Mouse (Mus musculus) inflammation-experienced regulatory T-cells, adult 6 months (primary cell): Measurements from ENCODE around the gene Jaml. TPM values are rescaled to one million over a fixed set of nuclear protein-coding genes. Genes with fewer than 3 reads are reported as not detected.

Experiments used
- ATAC-seq: one replicate; pipeline ENCODE4 v1.8.0; 2017
- polyA plus RNA-seq, 3 experiments: library from polyadenylated mRNA; unstranded; fragments of 100-300 nt; shearing (Covaris generic); gene quantifications; one replicate each; pipeline ENCODE4 v1.2.1; 2017

Jaml gene
- polyA plus RNA-seq, 3 experiments from 2014 or later, result 2.6 to 11.2 (median 6.3) TPM

DNA sequence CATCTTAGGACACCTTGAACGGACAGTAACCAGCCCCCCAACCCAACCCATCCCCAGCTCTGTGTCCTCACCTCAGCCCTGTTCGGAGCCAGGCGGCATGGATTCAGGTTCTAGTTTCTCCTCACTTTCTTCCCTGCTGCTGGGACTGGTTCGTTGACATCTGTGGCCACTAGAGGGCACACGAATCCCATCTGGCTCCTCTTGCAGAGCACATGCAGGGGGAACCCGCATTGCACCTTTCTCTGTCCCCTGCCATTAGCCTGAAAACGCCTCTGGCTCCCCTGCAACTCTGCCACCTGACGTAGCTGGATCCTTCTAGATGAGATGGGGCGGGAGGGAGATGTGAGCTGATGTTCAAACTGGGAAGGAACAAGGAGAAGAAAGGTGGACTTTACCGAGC, 42.8 kb downstream of the Jaml start:
- ATAC-seq, result peak; percentile 81

DNA sequence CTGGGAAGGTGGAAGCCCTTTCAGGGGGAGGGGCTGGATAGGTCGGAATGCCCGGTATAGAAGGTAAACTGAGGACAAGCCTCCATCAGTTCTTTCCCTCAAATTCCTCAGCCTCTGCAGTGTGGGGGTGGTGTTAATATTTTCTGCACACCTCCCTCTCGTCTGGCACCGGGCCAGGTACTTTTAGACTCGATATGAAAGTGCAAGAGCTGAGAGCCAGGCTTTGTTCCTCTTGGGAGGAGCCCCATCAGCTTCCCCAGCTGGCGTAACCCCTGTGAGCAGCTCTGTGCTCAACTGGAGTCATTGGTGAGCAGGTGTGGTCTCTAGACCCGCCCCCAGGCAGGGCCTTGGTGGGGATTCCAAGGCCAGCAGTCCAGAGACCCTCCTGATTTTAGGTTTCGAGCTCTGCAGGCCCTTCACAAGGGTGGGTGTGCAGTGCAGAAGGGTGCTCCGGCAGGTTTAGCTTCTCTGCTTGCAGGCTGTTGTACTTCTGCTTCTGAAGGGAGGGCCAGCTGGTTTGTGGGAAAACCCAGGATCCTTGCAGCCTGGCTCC, 43.3 kb downstream of the Jaml start:
- ATAC-seq, result peak; percentile 82

DNA sequence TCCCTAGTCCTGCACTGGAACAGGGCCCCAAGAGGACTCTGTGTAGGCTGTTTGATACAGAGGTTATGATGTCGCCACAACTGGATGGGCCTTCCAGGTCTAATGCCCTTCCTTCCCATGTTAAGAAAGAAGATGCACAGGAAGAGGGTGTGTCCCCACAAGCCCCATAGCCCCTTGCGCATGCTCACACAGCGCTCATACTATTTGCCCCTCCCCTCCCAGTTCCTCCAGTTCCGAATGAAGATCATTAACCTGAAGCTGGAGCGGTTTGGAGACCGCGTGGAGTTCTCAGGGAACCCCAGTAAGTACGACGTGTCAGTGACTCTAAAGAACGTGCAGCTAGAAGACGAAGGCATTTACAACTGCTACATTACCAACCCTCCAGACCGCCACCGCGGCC, 46.2 kb downstream of the Jaml start:
- no peak for ATAC-seq

DNA sequence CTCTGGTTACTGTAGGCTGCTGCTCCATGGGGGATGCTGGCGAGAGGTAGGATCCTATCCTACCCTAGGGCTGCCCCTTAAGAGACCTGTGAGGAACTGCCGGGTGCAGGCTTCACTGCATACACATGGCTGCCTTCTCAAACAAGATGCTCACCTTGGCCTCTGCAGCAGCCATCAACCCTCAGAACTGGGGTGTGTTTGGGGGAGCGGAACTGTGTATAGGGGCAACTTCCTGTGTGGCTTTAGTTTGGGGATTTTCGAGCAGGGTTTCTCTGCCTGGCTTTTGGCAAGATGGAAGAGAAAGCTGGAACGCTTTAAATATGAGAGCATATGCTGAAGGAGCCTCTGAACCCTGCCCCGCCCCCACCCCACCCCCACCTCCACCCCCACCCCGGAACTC, 48.0 kb downstream of the Jaml start:
- ATAC-seq, result peak; percentile 60

DNA sequence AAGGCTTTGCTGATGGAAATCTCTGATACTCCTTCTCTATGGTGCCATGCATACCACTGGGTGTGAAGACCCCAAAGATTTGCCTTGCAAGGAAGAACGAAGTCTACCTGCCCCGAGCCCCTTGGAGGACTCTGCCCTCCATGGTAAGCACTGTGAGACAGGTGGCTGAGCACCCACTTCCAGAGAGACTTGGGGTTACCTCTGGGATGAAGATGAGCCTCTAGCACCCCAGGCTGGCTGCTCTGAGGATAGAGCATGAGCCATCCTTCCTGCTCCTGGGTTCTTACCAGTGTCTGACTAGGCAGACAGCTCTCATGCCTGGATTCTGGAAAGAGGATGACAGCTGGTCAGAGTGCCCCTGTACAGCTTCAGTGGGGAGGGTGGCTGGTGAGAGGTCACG, 51.1 kb downstream of the Jaml start:
- ATAC-seq, result no peak

DNA sequence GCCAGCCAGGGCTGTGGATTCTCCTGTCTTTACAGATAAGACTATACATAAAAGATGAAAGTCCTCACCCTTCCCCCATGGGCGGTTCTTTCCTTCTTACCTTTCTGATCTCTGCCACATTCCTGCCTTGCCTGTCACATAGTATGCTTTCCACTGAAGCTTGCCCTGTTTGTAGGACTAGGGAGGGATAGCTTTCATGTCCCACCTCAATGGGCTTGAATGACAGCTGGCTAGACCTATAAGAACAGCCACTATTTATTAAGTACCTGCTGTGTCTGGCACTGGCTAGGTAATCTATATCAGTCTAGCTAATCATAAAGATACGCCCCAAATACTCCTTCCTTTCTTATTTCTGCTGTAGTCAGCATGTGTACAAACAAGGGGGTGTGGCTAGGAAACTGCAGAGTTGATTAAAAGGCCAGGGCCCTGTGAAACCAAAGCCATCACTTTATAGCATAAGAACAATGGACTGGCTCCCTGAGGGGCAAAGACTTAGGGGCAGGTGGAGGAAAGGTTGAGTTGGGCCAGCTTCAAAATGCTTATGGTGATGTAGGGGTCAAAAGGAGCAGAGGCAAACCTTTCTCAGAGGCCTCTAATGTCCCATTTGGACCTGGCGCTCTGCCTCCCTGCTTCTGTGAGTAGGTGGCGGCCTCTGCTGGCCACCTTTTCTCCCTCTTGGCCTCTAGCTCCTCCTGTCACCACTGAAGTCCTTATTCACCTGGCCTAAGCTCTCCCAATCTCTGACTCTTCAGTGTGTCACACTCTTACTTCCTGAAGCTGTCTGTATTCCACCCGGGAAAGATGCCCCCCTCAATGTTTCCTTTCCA, 54.7 kb downstream of the Jaml start:
- ATAC-seq, result peak; percentile 69

DNA sequence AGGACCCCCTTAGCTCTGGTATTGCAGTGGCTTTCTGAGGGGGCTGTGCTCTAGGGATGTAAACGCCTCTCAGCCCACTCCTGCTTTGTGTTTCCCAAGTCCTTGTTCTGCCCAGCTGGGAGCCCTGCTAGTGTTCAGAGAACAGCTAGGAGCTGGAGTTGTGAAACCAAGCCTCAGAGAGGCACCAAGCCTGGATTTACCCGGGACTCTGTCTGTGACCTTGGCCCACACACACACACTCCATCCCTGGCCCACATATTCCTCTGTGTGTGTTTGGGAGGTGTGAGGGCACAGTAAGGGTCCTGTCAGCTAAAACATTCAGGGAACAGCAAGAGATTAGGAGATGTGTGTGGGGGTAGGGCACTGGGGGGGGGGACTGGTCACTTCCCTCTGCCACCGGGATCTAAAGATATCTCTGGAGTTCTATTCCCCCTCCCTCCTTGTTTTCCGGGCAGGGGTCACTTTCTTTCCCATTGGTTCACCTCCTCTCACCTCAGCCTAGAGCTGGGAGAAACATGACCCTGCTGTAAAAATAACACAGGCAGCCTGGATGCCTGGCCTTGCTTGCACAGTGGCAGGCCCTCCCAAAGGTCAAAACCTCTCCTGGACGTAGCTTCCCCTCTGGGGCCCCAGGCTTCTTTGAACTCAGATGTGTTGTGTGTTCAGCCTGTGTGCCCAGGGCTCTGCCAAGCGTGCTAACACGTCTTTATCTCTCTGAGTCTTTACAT, 57.6 kb downstream of the Jaml start:
- ATAC-seq, result no peak

DNA sequence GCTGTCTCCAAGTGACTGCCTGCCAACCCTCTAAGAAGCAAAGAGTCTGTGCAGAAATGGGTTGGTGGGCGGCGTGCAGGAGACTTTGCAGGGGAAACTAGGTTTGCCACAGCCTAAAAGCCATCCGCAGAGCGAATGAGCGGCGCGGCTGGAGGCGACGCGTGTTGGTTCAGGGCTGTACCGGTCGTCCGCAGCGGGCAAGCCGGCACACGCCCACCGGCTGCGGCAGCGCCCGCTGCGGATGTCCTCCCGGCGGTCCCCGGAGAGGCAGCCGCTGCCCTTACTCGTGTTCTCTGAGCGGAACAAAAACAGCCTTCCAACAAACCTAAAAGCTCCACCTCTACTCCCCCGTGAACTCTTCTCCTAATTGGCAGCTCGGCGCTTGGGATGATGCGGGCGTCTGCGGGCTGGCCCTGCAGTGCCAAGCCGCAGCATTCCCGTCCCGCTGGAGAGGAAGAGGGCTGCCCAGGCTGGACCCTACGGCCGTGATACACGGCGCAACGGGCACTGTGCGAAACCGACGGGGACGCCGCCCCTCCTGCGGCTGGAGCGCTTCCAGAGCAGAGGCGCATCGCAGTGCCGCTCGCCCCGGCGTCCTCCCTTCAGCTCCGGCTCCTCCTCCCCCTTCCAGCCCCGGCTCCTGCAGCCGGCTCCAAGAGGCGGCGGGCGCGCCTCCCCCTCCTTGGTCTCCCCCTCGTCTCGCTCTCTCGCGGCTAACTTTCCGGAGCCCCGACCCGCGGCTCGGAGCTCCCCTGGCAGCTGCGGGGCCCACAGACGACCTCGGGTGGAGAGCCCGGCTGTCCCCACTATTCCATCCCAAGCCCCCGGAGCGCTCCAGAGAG, 59.4 kb downstream of the Jaml start, which contains the start of gene Scn4b:
Gene Scn4b (plus strand): TSS at position 205 of the 842 bp plus-strand sequence.
- ATAC-seq, result peak; percentile 40

DNA sequence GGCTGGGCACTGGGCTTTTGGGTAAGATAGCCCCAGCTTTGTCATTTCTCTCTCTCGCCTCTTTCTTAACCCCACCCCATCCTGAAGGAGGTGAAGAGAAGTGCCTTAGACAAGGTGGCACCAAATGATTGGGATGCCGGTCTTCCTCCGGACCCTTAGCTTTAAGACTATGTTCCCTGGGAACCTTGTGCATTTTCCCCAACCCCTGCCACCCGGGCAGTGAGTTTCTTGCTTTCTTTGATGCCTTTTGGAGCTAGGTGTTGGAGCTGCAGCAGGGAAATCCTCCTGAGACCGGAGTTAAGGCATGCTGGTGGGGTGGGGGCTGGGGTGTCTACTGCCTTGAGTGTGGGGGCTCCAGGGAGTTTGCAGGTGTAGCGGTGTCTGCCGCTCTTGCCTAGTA, 60.1 kb downstream of the Jaml start:
- ATAC-seq, result no peak

DNA sequence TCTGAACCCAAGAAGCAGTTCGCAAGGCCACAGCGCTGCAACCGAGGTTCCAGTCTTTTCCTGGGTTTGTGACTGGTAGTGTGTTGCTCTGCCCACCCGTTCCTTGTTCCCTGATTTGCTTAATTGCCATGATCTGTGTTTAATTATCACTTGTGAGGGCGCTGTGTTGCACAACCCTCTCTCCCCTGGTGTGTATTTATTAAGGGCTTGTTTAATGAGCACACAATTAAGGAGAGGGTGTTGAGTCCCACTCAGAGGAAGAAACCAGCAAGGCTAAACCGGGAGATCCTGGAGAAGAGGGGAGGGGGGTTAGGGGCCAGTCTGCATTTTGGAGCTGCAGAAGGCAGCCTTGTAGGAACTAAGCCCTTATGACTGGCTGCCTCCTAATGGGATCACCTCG, 62.0 kb downstream of the Jaml start:
- ATAC-seq, result no peak

DNA sequence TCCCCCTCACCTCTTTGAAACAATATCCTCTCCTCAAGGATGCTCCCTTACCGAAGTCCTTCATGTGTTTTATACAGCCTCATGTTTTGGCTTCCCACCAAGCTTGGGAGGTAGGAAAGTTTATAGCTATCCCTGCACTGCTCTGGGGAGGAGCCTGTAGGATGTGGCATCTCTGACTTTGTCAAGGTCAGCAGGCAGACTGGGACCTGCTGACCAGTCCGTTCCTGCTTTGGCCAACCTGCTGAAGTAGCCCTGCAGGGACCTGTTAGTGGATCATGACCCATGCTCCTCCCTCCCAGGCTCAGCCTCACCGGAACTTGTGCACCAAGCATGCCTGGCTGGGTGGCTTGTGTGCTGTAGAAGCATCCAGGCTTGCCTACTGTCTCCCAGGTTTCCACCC, 63.7 kb downstream of the Jaml start:
- no peak for ATAC-seq

DNA sequence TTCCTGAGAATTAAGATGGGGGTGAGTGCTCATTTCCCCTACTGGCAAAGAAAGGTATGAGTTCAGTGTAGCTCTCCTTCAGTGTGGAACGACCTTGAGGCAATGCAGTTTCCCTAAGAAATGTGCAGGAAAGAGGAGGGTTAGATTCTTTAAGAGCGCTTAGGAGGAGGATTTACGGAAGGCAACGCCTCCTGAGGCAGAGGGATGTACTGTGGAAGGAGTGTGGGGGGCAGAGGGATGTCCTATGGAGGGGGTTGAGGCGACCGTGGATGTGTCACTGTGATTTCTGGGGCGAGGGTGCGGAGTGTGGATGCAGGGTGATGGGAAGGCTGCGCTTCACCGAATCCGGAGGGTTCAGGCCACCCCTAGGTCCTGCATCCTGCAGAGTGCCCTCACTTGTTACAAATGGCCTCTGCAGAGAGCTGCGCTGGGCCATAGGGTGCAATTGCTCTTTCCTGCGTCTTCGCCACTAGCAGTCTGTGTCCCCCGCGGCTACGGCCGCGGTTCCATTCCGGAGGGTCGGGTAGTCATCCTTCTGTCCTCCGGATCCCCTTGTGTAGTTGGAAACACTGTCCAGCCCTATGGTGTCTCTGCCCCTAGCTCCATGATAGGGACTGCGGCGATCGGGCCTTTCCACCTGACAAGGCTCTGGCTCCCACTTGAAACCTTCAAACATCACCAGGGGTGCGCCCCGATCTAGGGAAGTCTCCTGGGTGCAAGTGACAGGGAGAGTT, 66.7 kb downstream of the Jaml start:
- peak; percentile 21 for ATAC-seq

DNA sequence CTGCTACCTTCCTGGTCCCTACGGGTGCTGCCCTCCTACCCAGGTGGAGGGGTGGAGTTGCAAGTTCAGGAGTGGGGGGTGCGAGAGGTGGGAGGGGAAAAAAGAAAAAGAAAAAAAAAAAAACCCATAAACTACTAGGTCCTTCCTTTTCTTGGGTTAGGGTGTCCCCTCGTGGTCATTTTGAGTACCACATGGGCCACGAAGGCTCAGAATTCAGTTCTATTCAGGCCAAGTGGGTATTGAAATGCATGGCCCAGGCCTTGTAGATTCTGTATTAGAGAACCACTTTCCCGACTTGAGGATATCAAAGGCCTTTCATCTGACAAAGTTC, 67.2 kb downstream of the Jaml start:
- peak; percentile 64 for ATAC-seq

DNA sequence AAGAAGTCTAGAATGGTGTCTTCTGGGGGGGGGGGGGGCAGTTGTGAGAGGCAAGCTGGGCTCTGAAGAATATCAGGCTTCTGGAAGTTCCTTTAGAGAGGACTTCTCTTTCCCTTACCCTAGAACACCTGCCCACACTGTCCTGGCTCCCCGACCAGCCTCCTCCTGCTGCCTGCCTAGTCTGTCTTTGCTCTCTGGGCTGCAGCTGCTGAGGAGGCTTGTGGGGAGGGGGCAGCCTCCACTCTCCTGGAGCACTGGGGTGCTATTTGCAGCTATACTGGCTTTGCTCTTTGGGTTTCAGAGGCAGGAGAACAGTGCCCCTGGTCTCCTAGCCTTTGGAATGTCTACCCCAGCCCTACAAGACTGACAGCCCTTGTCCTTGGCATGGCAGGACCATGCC, 72.0 kb downstream of the Jaml start:
- no peak for ATAC-seq

DNA sequence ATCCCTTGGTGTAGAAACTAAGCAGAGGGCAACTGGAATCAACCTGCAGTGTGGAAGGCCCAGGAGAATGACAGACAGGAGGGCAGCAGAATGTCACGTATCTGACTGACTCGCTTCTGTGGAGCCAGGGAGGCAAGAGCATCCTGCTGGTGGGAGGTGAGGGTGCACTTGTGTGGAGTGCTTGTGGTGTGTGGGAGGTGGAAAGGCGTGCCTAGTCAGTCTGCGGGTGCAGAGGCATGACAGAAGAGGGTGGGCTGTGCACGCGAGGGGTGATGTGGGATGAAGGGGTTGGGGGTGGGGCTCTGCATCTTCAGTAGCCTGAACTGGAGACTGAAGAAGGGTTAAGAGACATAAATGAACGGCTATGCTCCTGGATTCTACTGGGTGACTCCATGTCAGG, 74.4 kb downstream of the Jaml start:
- no peak for ATAC-seq

Other genes starting within 250 kb of the Jaml start
- gene Kmt2a, start 197.9 kb upstream of the Jaml start, polyA plus RNA-seq, result 10 to 100 TPM; 17.8 to 38.5 (median 32.9) TPM
- gene Atp5l, start 158.4 kb upstream of the Jaml start, polyA plus RNA-seq, result 100 to 1,000 TPM; 468 to 593 (median 553) TPM
- gene Ube4a, start 113.6 kb upstream of the Jaml start, polyA plus RNA-seq, result 10 to 100 TPM; 25.5 to 40.2 (median 34.4) TPM
- gene Cd3g, start 98.8 kb upstream of the Jaml start, polyA plus RNA-seq, result 1,000 to 10,000 TPM; 1,536 to 1,970 (median 1,828) TPM
- 1,000 to 10,000 TPM in 1 of 3 experiments, 100 to 1,000 TPM in 2; 684 to 1,006 (median 966) TPM for gene Cd3d, start 97.4 kb upstream of the Jaml start, polyA plus RNA-seq
- gene Cd3e, start 69.6 kb upstream of the Jaml start, polyA plus RNA-seq, result 1,000 to 10,000 TPM in 2 of 3 experiments, 100 to 1,000 TPM in 1; 995 to 1,814 (median 1,394) TPM
- not detected for gene Mpzl2, start 39.4 kb upstream of the Jaml start, polyA plus RNA-seq
- gene Mpzl3, start 24.0 kb upstream of the Jaml start, polyA plus RNA-seq, result 10 to 100 TPM in 2 of 3 experiments, 1 to 10 TPM in 1; 9.1 to 12.0 (median 10.2) TPM
- gene Scn2b, start 38.6 kb downstream of the Jaml start, polyA plus RNA-seq, result under 1 TPM in 2 of 3 experiments, not detected in 1; 0.09 to 0.60 TPM
- not detected for gene Scn4b, start 59.2 kb downstream of the Jaml start, polyA plus RNA-seq
- 1 to 10 TPM; 2.7 to 4.2 (median 4.1) TPM for gene BC049352, start 102.8 kb downstream of the Jaml start, polyA plus RNA-seq
- gene Tmprss4, start 124.9 kb downstream of the Jaml start, polyA plus RNA-seq, result not detected
- 10 to 100 TPM; 38.3 to 56.0 (median 48.7) TPM for gene Il10ra, start 190.0 kb downstream of the Jaml start, polyA plus RNA-seq
- 10 to 100 TPM in 1 of 3 experiments, 1 to 10 TPM in 2; 1.3 to 22.8 (median 2.5) TPM for gene Tmprss13, start 239.9 kb downstream of the Jaml start, polyA plus RNA-seq